Mouse (Mus musculus) induced T-regulatory cell, adult 2 months (primary cell): ENCODE measurements at regions not wholly inside any gene's neighbourhood (a gene's known extent, or its start where the extent isn't known, plus 50 kb on each side); places are given as distances from the start of the nearest gene placed in this dataset.

ENCODE experiments used
- DNase-seq: peaks from one replicate; pipeline ENCODE4 v3.0.0-alpha.2; 2012; ENCODE audit warnings: low read depth

GRCm38 (mm10) chr13:37658519-37658918 lies 119.7 kb upstream of the Rreb1 start:
- DNase-seq, result no peak

- DNase-seq, result no peak
Measured at GRCm38 (mm10) chr13:37660083-37660482, 118.1 kb upstream of the Rreb1 start.

GRCm38 (mm10) chr13:37660668-37661067 lies 117.5 kb upstream of the Rreb1 start:
- no peak for DNase-seq

GRCm38 (mm10) chr13:37664116-37664515 lies 114.1 kb upstream of the Rreb1 start:
- DNase-seq, result no peak

GRCm38 (mm10) chr13:37666207-37667003 lies 111.8 kb upstream of the Rreb1 start:
- DNase-seq, result no peak

GRCm38 (mm10) chr13:37667386-37667785 lies 110.8 kb upstream of the Rreb1 start:
- DNase-seq, result no peak

- DNase-seq, result no peak
Measured at GRCm38 (mm10) chr13:37667871-37668270, 110.3 kb upstream of the Rreb1 start.

GRCm38 (mm10) chr13:37671109-37671508 lies 107.1 kb upstream of the Rreb1 start:
- no peak for DNase-seq

GRCm38 (mm10) chr13:37674676-37675350 lies 103.4 kb upstream of the Rreb1 start:
- no peak for DNase-seq

GRCm38 (mm10) chr13:37675718-37676117 lies 102.5 kb upstream of the Rreb1 start:
- DNase-seq, result no peak

- no peak for DNase-seq
Measured at GRCm38 (mm10) chr13:37676912-37677311, 101.3 kb upstream of the Rreb1 start.

- DNase-seq, result no peak
Measured at GRCm38 (mm10) chr13:37678251-37678650, 99.9 kb upstream of the Rreb1 start.

- DNase-seq, result no peak
Measured at GRCm38 (mm10) chr13:37678772-37679171, 99.4 kb upstream of the Rreb1 start.

GRCm38 (mm10) chr13:37680837-37681619 lies 97.2 kb upstream of the Rreb1 start:
- no peak for DNase-seq

GRCm38 (mm10) chr13:37683045-37683679 lies 95.0 kb upstream of the Rreb1 start:
- DNase-seq, result no peak

GRCm38 (mm10) chr13:37685617-37686016 lies 92.6 kb upstream of the Rreb1 start:
- no peak for DNase-seq

GRCm38 (mm10) chr13:37686109-37686508 lies 92.1 kb upstream of the Rreb1 start:
- DNase-seq, result no peak

GRCm38 (mm10) chr13:37689127-37689777 lies 88.9 kb upstream of the Rreb1 start:
- no peak for DNase-seq

- no peak for DNase-seq
Measured at GRCm38 (mm10) chr13:37691855-37692445, 86.2 kb upstream of the Rreb1 start.

- DNase-seq, result no peak
Measured at GRCm38 (mm10) chr13:37693617-37694016, 84.6 kb upstream of the Rreb1 start.

- DNase-seq, result no peak
Measured at GRCm38 (mm10) chr13:37704475-37704874, 73.7 kb upstream of the Rreb1 start.
